Mouse (Mus musculus) cerebellum, adult 18-20 months (tissue): ENCODE measurements around the gene Gpatch2l.

ENCODE experiments used
- DNase-seq, 2 experiments: peaks; one replicate each; pipeline ENCODE4 v3.0.0; 2021

Gpatch2l gene

DNA sequence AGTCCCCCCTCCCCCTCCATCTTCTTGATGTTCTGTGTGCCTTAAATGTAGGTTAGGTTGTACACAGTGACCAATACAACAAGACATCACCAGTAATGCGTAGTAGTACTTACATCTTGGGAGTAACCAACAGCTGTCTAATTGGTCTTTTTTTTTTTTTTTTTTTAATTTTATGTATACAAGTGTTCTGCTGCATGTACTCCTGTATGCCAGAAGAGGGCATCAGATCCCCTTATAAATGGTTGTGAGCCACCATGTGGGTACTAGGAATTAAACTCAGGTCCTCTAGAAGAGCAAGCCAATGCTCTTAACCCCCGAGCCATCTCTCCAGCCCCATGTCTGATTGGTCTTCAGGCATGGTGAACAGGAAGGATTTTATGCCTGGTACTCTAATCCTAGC is 44.0 kb downstream of the Gpatch2l start:
- DNase-seq = no peak

DNA sequence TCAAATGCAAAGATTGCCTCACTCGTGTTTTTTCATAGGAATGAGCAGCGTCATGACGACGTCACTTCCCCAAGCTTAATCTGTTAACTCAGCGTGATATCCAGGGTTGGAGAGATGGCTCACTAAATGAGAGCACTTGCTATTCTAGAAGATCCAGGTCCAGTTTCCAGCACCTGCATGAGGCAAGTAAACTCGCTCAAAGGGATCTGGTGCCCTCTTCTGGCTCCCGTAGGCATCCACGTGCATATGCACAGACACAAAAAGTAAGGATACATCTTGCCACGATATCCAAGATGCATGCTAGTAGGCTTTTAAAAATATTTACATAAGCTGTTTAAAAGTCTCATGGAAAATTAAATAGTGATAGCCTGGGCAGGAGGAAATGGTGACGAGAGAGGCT is 55.8 kb downstream of the Gpatch2l start:
- DNase-seq = no peak

DNA sequence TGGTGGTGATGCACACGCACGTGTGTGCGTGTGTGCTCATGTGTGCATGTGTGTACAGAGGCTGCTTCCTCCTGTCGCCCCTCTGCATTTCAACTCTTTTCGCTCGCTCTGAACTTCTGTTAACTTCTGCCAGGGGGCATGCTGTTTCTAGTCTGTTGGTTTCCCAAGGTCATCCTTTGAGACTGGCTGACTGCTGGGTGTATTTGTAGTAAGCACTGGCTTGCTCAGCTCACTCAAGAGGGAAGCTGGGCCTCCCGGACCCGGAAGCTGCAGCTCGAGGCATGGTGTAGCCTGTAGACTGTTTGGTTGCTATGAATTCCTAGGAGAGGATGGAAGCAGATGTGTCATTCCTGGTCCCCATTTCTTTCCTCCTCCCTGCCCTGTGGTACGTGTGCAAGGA is 61.3 kb downstream of the Gpatch2l start:
- DNase-seq = no peak

DNA sequence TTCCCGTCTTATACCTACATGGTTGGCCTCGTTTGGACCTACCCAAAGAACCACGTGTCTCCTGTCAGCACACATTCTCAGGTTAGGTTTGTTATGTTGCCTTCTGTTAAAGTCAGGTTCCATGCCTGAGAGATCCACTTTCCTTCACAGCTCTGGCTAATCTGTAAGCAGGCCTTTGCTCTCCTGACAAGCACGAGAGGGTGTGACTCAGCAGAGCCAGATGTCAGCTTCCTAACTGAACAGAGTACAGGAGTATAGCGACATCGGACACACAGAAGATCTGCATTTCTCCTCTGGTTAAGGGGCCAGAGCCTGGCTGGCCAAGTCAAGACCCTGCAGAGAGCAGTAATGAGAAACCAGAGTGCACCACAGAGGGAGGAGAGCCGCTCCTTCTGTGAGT is 63.4 kb downstream of the Gpatch2l start:
- DNase-seq = no peak

DNA sequence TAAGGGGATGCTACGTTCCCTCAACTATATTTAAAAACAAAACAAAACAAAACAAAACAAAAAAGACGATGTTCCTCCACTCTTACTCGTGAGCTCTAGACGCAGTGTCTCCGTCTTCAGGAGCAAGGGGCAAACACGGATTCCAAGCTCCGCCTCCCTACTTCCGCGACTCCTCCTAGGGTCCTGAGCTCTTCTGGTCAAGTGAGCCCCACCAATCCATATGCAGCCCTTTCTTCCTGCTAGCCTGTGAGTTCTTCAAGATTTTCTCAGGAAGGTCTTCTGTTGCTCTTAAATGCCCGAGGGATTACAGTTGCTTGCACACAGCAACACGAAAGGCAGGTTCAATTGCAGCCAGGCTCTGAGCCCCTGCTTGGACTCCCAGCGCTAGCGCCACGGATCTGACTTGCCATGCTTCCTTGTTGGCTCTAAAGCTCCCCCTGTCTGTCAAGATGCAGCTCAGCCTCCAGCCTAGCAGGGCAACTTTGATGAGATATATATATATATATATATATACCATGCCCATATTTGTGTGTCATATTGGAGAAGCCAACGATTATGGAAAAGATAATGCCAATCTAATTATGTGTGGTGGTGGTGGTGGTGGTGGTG is 64.1 kb downstream of the Gpatch2l start:
- DNase-seq = no peak

DNA sequence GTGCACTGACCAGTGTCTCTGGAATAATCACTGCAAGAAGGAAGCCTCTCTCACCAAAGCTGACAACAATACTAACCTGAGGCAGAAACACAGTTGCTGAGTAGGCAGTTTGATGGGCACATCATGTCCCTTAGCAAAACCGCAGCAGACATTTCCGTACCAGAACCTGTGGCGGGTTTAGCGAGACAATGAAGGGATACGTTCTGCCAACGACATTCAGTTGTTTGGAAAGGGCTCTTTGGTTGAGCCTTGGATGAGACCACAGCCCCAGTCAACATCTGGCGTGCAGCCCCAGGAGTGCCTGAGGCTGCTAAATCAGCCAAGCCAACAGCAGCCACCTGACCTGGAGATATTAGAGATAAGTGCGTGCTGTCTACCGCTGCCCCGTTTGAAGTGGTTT is 67.8 kb downstream of the Gpatch2l start:
- no peak for DNase-seq

DNA sequence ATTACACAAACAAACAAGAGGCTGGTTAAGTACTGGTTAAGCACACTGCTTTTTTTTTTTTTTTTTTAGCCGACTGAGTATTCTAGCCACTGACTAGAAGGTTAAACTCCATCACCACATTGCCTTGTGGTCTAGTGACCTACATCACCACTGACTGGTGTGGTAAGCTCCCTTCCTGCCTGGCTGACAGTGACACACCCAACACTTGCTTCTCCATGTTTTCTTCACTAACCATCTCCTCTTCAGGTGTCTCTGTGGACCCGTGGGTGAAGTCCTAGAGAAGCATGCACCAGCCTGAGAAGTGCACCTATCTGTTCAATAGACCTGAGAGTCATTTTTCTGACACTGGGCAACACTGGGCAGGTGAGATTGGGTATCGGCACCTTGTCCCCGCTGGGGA is 68.2 kb downstream of the Gpatch2l start:
- DNase-seq = no peak

DNA sequence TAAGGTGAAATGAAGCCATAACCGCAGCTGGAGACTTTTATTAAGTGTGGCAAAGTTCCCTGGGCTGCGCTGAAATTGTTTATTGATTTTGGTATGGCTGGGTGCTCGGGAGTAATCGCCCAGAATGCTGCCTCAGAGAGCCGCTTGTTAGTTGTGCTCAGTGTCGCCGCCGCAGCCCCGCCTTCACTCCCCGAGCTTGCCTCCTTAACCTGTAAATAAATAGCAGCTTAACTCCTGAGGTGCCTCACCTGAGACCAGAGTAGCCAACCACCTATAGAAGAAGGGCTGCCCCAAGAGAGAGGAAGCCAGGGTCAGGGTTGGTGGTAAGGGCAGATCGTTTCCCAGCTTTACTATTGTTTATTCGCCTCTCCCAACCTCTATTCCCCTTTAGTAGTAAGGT is 79.0 kb downstream of the Gpatch2l start:
- no peak for DNase-seq

DNA sequence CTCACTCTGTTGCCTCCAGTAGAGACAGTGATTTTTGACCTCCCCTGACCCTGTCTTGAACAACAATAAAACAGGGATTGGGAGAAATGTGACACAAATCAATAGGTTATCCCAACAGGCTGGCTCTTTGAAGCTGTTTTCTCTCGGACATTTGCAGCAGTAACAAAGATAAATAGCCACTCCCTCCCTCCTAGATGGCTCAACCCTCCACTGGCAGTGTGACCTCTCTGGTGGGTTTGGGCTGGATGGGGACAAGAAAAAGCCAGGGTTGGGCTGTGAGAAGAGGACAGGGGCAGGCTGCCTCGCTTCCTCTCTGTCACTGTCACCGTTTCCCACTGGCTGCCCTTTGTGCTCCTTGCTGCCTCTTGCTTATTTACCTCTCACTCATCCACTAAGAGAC is 82.6 kb downstream of the Gpatch2l start:
- DNase-seq = no peak

DNA sequence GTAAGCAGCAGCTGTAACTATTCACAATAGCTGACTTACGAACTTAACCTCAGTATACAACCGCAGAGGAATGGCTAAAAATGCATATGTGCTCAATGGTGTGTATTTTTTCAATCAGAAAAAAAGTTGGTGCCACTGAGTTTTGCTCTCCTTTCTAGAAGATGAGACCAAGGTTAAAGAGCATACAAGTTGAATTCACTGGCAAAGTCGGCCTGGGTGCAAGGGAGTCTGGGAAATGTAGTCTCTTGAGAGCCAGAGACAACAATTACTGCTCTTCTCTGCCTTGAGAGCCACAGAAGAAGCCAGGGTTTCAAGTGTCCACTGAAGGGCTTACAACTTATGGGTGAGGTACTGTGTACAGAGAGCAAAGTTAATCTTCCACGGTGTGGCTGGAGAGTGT is 88.2 kb downstream of the Gpatch2l start:
- no peak for DNase-seq

DNA sequence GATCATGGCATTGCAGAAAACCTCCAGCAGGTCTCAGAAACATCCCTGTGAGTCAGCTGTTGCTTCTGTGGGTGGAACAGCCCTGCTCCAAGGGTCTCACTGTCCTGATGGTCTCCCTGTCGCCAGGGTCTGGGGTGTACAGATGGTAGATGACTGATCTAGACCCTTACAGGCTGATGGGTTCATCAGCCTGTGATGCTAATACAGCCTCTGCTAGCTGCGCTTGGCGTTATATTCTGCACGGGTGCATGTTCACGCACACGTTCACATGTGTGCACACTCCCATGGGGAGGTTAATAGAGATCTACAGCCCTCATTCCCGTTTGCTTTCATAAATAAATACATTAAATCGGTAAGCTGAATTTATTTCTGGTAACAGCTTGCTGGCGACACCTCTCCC is 89.0 kb downstream of the Gpatch2l start:
- DNase-seq = no peak

DNA sequence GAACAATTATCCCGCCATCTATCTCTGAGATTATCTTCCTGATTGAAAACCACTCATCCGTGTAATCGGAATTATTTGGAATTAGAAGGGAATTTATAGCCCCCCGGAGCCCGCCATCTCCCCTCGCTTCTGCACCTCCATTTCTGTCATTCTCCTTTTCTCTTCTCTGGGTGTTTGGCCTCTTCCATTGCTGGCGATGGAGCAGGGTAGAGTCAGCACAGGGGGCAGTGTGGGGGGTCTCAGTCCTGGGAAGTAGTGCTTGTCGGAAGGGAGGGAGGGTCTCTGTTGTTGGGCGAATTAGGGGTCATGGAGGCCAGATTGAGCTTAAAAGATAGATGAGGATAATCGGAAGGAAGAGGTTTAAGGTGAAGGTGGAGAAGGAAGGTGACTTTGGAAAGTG is 89.6 kb downstream of the Gpatch2l start:
- no peak for DNase-seq

DNA sequence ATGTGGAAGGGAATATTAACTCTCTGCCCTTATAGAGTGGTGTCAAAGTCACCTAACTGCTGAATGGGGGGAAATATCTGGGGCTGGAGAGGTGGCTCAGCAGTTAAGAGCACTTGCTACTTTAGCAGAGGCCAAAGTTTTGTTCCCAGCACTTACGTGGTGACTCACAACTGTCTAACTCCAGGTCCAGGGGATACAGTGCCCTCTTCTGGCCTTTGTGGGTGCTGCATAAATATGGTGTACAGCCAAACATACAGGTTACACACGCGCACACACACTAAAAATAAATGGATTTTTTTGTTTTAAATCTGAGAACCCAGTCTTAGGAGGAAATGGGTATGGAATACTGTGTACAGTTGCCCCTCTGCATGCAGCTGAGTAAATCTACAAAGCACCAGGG is 94.6 kb downstream of the Gpatch2l start:
- no peak for DNase-seq

DNA sequence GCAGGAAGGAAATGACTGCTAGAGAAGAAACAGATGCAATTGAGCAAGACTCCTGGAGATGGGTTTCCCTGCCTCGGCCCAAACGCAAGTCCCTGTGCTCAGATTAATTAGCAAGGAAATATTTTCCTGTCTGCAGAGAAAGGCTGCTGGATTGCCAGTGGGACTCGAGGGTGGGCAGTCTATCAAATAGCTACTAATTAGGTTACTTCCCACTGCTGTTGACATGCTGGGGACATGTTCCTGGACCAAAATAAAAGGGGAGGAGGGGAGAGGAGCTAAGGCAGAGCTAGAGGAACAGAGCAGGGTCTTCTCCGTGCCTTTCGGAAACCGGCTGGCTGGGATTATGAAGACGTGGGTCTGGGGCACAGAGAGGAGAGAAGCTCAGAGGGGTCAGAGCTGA is 95.2 kb downstream of the Gpatch2l start:
- no peak for DNase-seq
